Comparison of ENCODE assay signal across 17 mouse cellular contexts in genomic region chr9:116906955-116907354, GRCm38 (mm10).
DNase-seq lines count a peak whose midpoint lies in the region; ATAC-seq and TF ChIP-seq lines count a peak whose summit lies in the region.
"Had no signal": no experiment of that assay in that cellular context is flagged by ENCODE, and none has a peak within 500 bp of the region (broad histone marks: within the 10 kb centered on the region; RNA-seq: fewer than 3 reads in every experiment).

No protein-coding gene starts in this region.

- H3K27me3 ChIP-seq in heart, postnatal 0 days (ENCODE audit: control insufficient read depth, insufficient read depth, low read length): no peaks in the 10 kb centered on the region
- H3K27me3 ChIP-seq in lung, embryonic 14.5 days (ENCODE audit: insufficient read depth, low read length): no peaks in the 10 kb centered on the region
- H3K27me3 ChIP-seq in stomach, postnatal 0 days (ENCODE audit: control insufficient read depth, insufficient read depth, low read length): no peaks in the 10 kb centered on the region
- no peaks in the 10 kb centered on the region for H3K27me3 ChIP-seq in limb, embryonic 10.5 days (ENCODE audit: low read depth, poor library complexity, severe bottlenecking)
- H3K27me3 ChIP-seq: embryonic facial prominence, embryonic 15.5 days; limb, embryonic 12.5 days had no signal

- no peaks in the 10 kb centered on the region for H3K9me3 ChIP-seq in heart, postnatal 0 days (replicated peaks; ENCODE audit: control insufficient read depth, low read length)
- no peaks in the 10 kb centered on the region for H3K9me3 ChIP-seq in lung, embryonic 14.5 days (ENCODE audit: low read depth, low read length)
- H3K9me3 ChIP-seq in stomach, postnatal 0 days (ENCODE audit: control insufficient read depth, low read length): no peaks in the 10 kb centered on the region
- no peaks in the 10 kb centered on the region for H3K9me3 ChIP-seq in limb, embryonic 10.5 days (replicated peaks)
- H3K9me3 ChIP-seq: embryonic facial prominence, embryonic 15.5 days; limb, embryonic 12.5 days had no signal

- WGBS in heart, postnatal 0 days: 55% methylated on average over 4 of the region's 4 CpGs
- WGBS in lung, embryonic 14.5 days: 54% methylated on average over 4 of the region's 4 CpGs
- 64% methylated on average over 4 of the region's 4 CpGs for WGBS in stomach, postnatal 0 days
- WGBS in limb, embryonic 10.5 days: 65% methylated on average over 4 of the region's 4 CpGs

- no peak for ATAC-seq in heart, postnatal 0 days (ENCODE audit: insufficient read depth, low read depth)
- no peak for ATAC-seq in lung, embryonic 14.5 days (ENCODE audit: insufficient read depth)
- ATAC-seq in stomach, postnatal 0 days (ENCODE audit: low FRiP score, low TSS enrichment): no peak

- H3K4me2 ChIP-seq in heart, postnatal 0 days (ENCODE audit: low read depth, low read length): no peak overlapping the region
- no peak overlapping the region for H3K4me2 ChIP-seq in lung, embryonic 14.5 days
- no peak overlapping the region for H3K4me2 ChIP-seq in stomach, postnatal 0 days (replicated peaks; ENCODE audit: low read depth)
- H3K4me2 ChIP-seq: embryonic facial prominence, embryonic 15.5 days; limb, embryonic 12.5 days had no signal

- 0 out of 2 replicates have a peak, but pooled peaks cover 4% of the 10 kb centered on the region for H3K4me1 ChIP-seq in heart, postnatal 0 days (ENCODE audit: control insufficient read depth, insufficient read depth)
- H3K4me1 ChIP-seq in lung, embryonic 14.5 days (ENCODE audit: insufficient read depth): peaks cover 5% of the 10 kb centered on the region; the same call in 1 of the 2 replicates
- no peaks in the 10 kb centered on the region for H3K4me1 ChIP-seq in stomach, postnatal 0 days (replicated peaks; ENCODE audit: control insufficient read depth, insufficient read depth)
- H3K4me1 ChIP-seq in limb, embryonic 10.5 days: peaks cover 29% of the 10 kb centered on the region

- TF ChIP-seq EP300 in heart, postnatal 0 days (IDR thresholded peaks at IDR 0.05; ENCODE audit: low read depth): no peak
- no peak for TF ChIP-seq EP300 in stomach, postnatal 0 days (optimal IDR thresholded peaks at IDR 0.05)

- no peak overlapping the region for H3K9ac ChIP-seq in heart, postnatal 0 days (replicated peaks; ENCODE audit: low read depth, low read length)
- H3K9ac ChIP-seq in lung, embryonic 14.5 days: no peak overlapping the region
- no peak overlapping the region for H3K9ac ChIP-seq in stomach, postnatal 0 days (ENCODE audit: low read length)
- H3K9ac ChIP-seq: embryonic facial prominence, embryonic 15.5 days; limb, embryonic 12.5 days had no signal

- peak; percentile 24 for TF ChIP-seq CTCF in heart, postnatal 0 days (IDR thresholded peaks at IDR 0.05; ENCODE audit: low read depth)
- TF ChIP-seq CTCF in lung, embryonic 14.5 days (IDR thresholded peaks at IDR 0.05; ENCODE audit: low read depth): peak; percentile 56
- TF ChIP-seq CTCF in stomach, postnatal 0 days (IDR thresholded peaks at IDR 0.05; ENCODE audit: low read depth): peak; percentile 62

- H3K27ac ChIP-seq in heart, postnatal 0 days (ENCODE audit: low read depth): no peak overlapping the region
- no peak overlapping the region for H3K27ac ChIP-seq in lung, embryonic 14.5 days (ENCODE audit: low read depth)
- no peak overlapping the region for H3K27ac ChIP-seq in stomach, postnatal 0 days (replicated peaks)
- no peak overlapping the region for H3K27ac ChIP-seq in limb, embryonic 10.5 days
- H3K27ac ChIP-seq: embryonic facial prominence, embryonic 15.5 days; limb, embryonic 12.5 days; macrophage had no signal

- H3K36me3 ChIP-seq in heart, postnatal 0 days (replicated peaks; ENCODE audit: control insufficient read depth, insufficient read depth, low read length): no peaks in the 10 kb centered on the region
- H3K36me3 ChIP-seq in lung, embryonic 14.5 days (ENCODE audit: insufficient read depth): no peaks in the 10 kb centered on the region
- no peaks in the 10 kb centered on the region for H3K36me3 ChIP-seq in stomach, postnatal 0 days (ENCODE audit: control insufficient read depth, insufficient read depth, low read length)
- H3K36me3 ChIP-seq in limb, embryonic 10.5 days: no peaks in the 10 kb centered on the region
- H3K36me3 ChIP-seq: embryonic facial prominence, embryonic 15.5 days; limb, embryonic 12.5 days had no signal

- H3K4me3 ChIP-seq in heart, postnatal 0 days (ENCODE audit: low read depth, low read length): no peak overlapping the region
- H3K4me3 ChIP-seq in lung, embryonic 14.5 days (ENCODE audit: low read depth, low read length): no peak overlapping the region
- H3K4me3 ChIP-seq in stomach, postnatal 0 days (ENCODE audit: low read depth, low read length): no peak overlapping the region
- no peak overlapping the region for H3K4me3 ChIP-seq in limb, embryonic 10.5 days
- H3K4me3 ChIP-seq: embryonic facial prominence, embryonic 15.5 days; limb, embryonic 12.5 days had no signal

- DNase-seq in heart, postnatal 0 days (ENCODE audit: low spot score): no peak
- no peak for DNase-seq in heart, adult 18-20 months
- no peak for DNase-seq in lung, embryonic 14.5 days
- DNase-seq in lung, postnatal 14 days: no peak
- peak; percentile 27 for DNase-seq in ZHBTc4 (ENCODE audit: low read depth, low spot score)
- no peak for DNase-seq in stomach, postnatal 0 days (ENCODE audit: low spot score)
- no peak for DNase-seq in limb, embryonic 10.5 days (ENCODE audit: low spot score)
- no peak for DNase-seq in adrenal gland, postnatal 25 days
- DNase-seq: cerebellum, postnatal 25 days; heart, adult 11 months; heart, postnatal 4 days; kidney, adult 11 months; layer of hippocampus, adult 9-11 months; right cerebral cortex, postnatal 25 days had no signal
